Mouse (Mus musculus): ENCODE measurements around the gene Pex11b. TPM values are rescaled to one million over a fixed set of nuclear protein-coding genes. Genes with fewer than 3 reads are reported as not detected.

Gene Pex11b
- polyA plus RNA-seq, 1 experiment from 2014 or later: 67.0 TPM

DNA sequence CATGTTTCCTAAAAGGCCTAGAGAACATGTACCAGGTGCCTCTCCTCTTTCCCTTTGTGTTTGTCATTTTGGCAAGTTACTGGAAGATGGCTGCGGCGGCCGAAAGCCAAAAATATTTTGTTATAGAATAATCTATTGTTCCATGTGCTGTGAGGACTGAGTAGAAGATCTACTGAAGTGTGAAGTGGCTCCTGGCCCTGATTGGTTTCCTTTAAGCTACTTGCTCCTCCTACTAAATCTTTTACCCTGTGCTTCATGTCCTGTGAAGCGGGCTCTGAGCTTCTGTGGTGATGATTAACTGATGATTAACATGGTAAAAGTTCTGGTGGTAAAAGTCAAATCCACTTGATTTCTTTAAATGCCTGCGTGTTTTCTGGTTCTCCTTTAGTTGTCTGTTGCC lies 31.7 kb downstream of the Pex11b start:
- Histone ChIP-seq H3K4me1 (ENCODE audit: control insufficient read depth, insufficient read depth, low read length) (peaks cover 14% of the 10 kb centered on the region), H3K36me3 (ENCODE audit: control insufficient read depth, insufficient read depth, low read length) (no peaks in the 10 kb centered on the region), H3K9ac (ENCODE audit: low read depth, low read length) (no peak overlapping the region), H3K4me3 (ENCODE audit: low read depth, low read length) (no peak overlapping the region), H3K9me3 (replicated peaks; ENCODE audit: control insufficient read depth, low read length, poor library complexity, severe bottlenecking) (no peaks in the 10 kb centered on the region), H3K27me3 (ENCODE audit: control insufficient read depth, insufficient read depth, low read depth, low read length) (peaks cover 12% of the 10 kb centered on the region), H3K27ac (ENCODE audit: low read length) (no peak overlapping the region), H3K4me2 (ENCODE audit: low read length) (no peak overlapping the region)
- ATAC-seq: no peak
- 92% methylated on average over 5 of the region's 5 CpGs for WGBS

DNA sequence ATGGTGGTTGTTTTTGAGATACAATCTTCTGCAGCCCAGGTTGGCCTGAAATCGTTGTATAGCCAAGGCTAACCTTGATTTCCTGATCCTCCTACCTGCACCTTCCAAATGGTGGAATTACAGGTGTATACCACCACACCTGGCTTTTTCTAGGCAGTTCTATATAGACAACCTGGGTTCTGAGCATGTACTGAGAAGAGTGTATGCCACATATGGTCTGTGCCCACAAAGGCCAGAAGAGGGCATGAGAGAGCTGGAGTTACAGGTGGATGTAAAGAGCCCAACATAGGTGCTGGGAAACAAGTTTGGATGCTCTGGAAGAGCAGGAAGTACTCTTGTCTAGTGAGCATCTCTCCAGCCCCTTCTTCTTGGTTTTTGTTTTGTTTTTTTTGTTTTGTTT lies 32.1 kb downstream of the Pex11b start:
- ATAC-seq: no peak
- Histone ChIP-seq H3K9ac (ENCODE audit: low read depth, low read length) (no peak overlapping the region), H3K27ac (ENCODE audit: low read length) (no peak overlapping the region), H3K9me3 (replicated peaks; ENCODE audit: control insufficient read depth, low read length, poor library complexity, severe bottlenecking) (no peaks in the 10 kb centered on the region), H3K4me3 (ENCODE audit: low read depth, low read length) (no peak overlapping the region), H3K4me1 (ENCODE audit: control insufficient read depth, insufficient read depth, low read length) (peaks cover 14% of the 10 kb centered on the region), H3K36me3 (ENCODE audit: control insufficient read depth, insufficient read depth, low read length) (no peaks in the 10 kb centered on the region), H3K4me2 (ENCODE audit: low read length) (no peak overlapping the region), H3K27me3 (ENCODE audit: control insufficient read depth, insufficient read depth, low read depth, low read length) (peaks cover 12% of the 10 kb centered on the region)
- 56% methylated on average over 1 of the region's 1 CpGs for WGBS

DNA sequence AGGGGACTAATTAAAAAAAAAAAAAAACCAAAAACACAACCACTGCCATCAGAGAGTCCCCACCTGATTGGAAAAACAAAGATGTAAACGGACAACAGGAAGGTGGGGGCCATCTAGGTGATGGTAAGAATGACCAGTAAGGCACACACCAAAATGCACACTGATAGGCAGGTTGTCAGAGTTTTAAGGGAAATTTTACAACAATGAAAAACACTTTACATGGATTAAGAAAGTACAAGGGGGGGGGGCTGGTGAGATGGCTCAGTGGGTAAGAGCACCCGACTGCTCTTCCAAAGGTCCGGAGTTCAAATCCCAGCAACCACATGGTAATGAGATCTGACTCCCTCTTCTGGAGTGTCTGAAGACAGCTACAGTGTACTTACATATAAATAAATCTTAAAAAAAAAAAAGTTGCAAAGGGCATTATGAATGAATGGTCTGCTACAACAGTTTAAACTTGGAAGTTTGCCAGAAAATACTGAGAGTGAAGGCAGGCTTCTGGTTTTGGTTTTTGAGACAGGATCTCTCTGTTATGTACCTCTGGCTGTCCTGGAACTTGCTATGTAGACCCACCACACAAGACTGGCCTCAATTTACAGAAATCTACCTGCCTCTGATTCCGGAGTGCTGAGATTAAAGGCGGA lies 33.4 kb downstream of the Pex11b start:
- Histone ChIP-seq H3K27ac (ENCODE audit: low read length) (no peak overlapping the region), H3K36me3 (ENCODE audit: control insufficient read depth, insufficient read depth, low read length) (no peaks in the 10 kb centered on the region), H3K4me2 (ENCODE audit: low read length) (no peak overlapping the region), H3K9ac (ENCODE audit: low read depth, low read length) (no peak overlapping the region), H3K27me3 (ENCODE audit: control insufficient read depth, insufficient read depth, low read depth, low read length) (peaks cover 12% of the 10 kb centered on the region), H3K4me3 (ENCODE audit: low read depth, low read length) (no peak overlapping the region), H3K4me1 (ENCODE audit: control insufficient read depth, insufficient read depth, low read length) (peaks cover 7% of the 10 kb centered on the region), H3K9me3 (replicated peaks; ENCODE audit: control insufficient read depth, low read length, poor library complexity, severe bottlenecking) (no peaks in the 10 kb centered on the region)
- WGBS: 95% methylated on average over 5 of the region's 5 CpGs
- no peak for ATAC-seq

DNA sequence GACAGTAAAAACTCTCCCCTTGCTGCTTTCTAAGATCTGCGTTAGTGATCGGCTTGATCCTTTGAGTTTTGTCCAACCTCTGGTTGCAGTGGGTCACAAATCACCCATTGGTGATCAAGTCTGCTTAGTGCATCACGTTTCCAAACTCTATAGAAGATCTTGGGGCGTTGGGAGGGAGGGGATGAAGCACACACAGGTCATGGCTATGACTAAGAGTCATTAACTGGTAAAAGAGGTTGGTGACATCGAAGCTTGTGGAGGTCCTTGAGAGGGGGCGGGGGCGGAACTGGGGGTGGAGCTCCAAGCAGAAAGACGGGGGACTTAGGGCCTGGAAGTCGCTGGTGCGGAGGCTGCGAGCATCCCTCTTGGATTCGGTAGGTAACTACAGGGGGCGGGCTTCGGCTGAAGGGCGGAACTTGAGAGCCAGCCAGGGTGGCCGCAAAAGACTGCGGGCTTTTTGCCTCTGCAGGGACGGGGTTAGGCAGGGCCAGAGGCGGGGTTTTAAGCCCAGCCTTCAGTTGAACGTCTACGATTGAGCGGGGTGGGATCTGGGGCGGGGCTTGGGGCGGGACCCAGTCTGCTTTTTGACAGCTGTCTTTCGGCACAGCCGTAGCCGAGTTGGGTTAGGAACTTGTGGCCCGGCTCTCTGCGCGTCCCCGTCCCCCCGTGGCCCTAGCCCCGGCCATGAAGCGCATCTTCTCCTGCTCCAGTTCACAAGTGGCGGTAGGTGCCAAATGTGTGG lies 34.7 kb downstream of the Pex11b start, which contains the start of gene Ankrd35:
Ankrd35 (plus strand) TSS at position 405 of the 742 bp plus-strand sequence.
- Histone ChIP-seq H3K9ac (ENCODE audit: low read depth, low read length) (peak within 1 kb of the TSS; percentile 56), H3K27me3 (ENCODE audit: control insufficient read depth, insufficient read depth, low read depth, low read length) (peaks cover 12% of the 10 kb centered on the region), H3K36me3 (ENCODE audit: control insufficient read depth, insufficient read depth, low read length) (no peaks in the 10 kb centered on the region), H3K4me3 (ENCODE audit: low read depth, low read length) (peak within 1 kb of the TSS; percentile 51), H3K4me2 (ENCODE audit: low read length) (peak within 1 kb of the TSS; percentile 67), H3K4me1 (ENCODE audit: control insufficient read depth, insufficient read depth, low read length) (peaks cover 5% of the 10 kb centered on the region; the same call in 1 of the 2 replicates), H3K9me3 (replicated peaks; ENCODE audit: control insufficient read depth, low read length, poor library complexity, severe bottlenecking) (no peaks in the 10 kb centered on the region), H3K27ac (ENCODE audit: low read length) (no peak within 1 kb of the TSS)
- WGBS: 5% methylated on average over 34 of the region's 35 CpGs
- ATAC-seq: peak; percentile 92

GRCm38 (mm10) chr3:96671519-96671918 lies 36.3 kb downstream of the Pex11b start:
- Histone ChIP-seq H3K27ac (ENCODE audit: low read length) (no peak overlapping the region), H3K27me3 (ENCODE audit: control insufficient read depth, insufficient read depth, low read depth, low read length) (peaks cover 12% of the 10 kb centered on the region), H3K4me3 (ENCODE audit: low read depth, low read length) (no peak overlapping the region), H3K4me1 (ENCODE audit: control insufficient read depth, insufficient read depth, low read length) (peaks cover 5% of the 10 kb centered on the region; the same call in 1 of the 2 replicates), H3K36me3 (ENCODE audit: control insufficient read depth, insufficient read depth, low read length) (no peaks in the 10 kb centered on the region), H3K4me2 (ENCODE audit: low read length) (no peak overlapping the region), H3K9ac (ENCODE audit: low read depth, low read length) (no peak overlapping the region), H3K9me3 (replicated peaks; ENCODE audit: control insufficient read depth, low read length, poor library complexity, severe bottlenecking) (no peaks in the 10 kb centered on the region)
- ATAC-seq: no peak
- 94% methylated on average over 5 of the region's 5 CpGs for WGBS

DNA sequence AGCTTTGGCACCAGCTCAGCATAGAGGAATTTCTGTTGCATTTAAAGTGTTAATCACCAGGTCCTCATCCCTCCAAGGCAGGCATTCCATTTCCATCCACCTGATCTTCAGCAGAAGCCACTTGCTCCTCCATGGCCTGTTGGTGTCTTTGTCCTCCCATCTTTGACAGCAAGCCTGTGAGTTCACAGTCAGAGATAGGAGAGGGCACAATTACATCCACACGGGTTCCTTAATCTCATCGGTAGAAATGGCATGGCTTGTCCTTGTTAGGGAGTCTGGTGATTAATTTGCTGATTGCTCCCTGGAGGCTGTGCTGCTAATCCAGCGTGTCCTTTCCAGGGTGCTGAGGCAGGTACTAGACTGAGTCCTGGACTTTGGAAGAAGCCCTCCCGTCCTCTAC lies 38.3 kb downstream of the Pex11b start:
- no peak overlapping the region for H3K9ac ChIP-seq (ENCODE audit: low read depth, low read length)
- H3K36me3 ChIP-seq (ENCODE audit: control insufficient read depth, insufficient read depth, low read length): no peaks in the 10 kb centered on the region
- no peak for ATAC-seq
- H3K27me3 ChIP-seq (ENCODE audit: control insufficient read depth, insufficient read depth, low read depth, low read length): peaks cover 12% of the 10 kb centered on the region
- no peak overlapping the region for H3K27ac ChIP-seq (ENCODE audit: low read length)
- no peak overlapping the region for H3K4me2 ChIP-seq (ENCODE audit: low read length)
- no peak overlapping the region for H3K4me3 ChIP-seq (ENCODE audit: low read depth, low read length)
- 78% methylated on average over 4 of the region's 4 CpGs for WGBS
- H3K4me1 ChIP-seq (ENCODE audit: control insufficient read depth, insufficient read depth, low read length): peaks cover 5% of the 10 kb centered on the region; the same call in 1 of the 2 replicates
- H3K9me3 ChIP-seq (replicated peaks; ENCODE audit: control insufficient read depth, low read length, poor library complexity, severe bottlenecking): no peaks in the 10 kb centered on the region

DNA sequence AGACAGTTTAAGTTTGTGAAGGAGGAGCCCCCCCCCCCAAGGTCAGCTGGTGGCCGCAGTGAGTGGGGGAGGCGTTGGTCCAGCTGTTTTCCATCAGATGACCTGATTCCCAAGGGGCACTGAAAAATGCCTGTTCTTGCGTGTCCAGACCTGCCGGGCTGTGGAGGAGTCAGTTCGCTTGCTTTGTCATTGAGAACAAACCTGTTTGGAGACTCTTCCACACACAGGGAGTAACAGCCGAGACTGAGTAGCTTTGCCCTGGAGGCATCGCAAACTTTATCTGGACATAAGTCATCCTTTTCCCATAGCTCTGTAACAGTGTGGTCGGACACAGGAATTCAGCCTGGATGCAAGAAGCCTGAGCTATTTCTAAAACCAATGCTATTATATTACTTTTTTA lies 39.3 kb downstream of the Pex11b start:
- H3K9ac ChIP-seq (ENCODE audit: low read depth, low read length): no peak overlapping the region
- WGBS: 76% methylated on average over 8 of the region's 8 CpGs
- H3K4me2 ChIP-seq (ENCODE audit: low read length): no peak overlapping the region
- H3K36me3 ChIP-seq (ENCODE audit: control insufficient read depth, insufficient read depth, low read length): no peaks in the 10 kb centered on the region
- H3K9me3 ChIP-seq (replicated peaks; ENCODE audit: control insufficient read depth, low read length, poor library complexity, severe bottlenecking): no peaks in the 10 kb centered on the region
- no peak overlapping the region for H3K4me3 ChIP-seq (ENCODE audit: low read depth, low read length)
- no peak overlapping the region for H3K27ac ChIP-seq (ENCODE audit: low read length)
- H3K4me1 ChIP-seq (ENCODE audit: control insufficient read depth, insufficient read depth, low read length): peaks cover 5% of the 10 kb centered on the region; the same call in 1 of the 2 replicates
- H3K27me3 ChIP-seq (ENCODE audit: control insufficient read depth, insufficient read depth, low read depth, low read length): peaks cover 12% of the 10 kb centered on the region
- no peak for ATAC-seq

- Histone ChIP-seq H3K4me1 (ENCODE audit: control insufficient read depth, insufficient read depth, low read length) (peaks cover 9% of the 10 kb centered on the region; the same call in 1 of the 2 replicates), H3K27ac (ENCODE audit: low read length) (no peak overlapping the region), H3K36me3 (ENCODE audit: control insufficient read depth, insufficient read depth, low read length) (no peaks in the 10 kb centered on the region), H3K9ac (ENCODE audit: low read depth, low read length) (no peak overlapping the region), H3K9me3 (replicated peaks; ENCODE audit: control insufficient read depth, low read length, poor library complexity, severe bottlenecking) (no peaks in the 10 kb centered on the region), H3K27me3 (ENCODE audit: control insufficient read depth, insufficient read depth, low read depth, low read length) (peaks cover 12% of the 10 kb centered on the region), H3K4me3 (ENCODE audit: low read depth, low read length) (no peak overlapping the region), H3K4me2 (ENCODE audit: low read length) (no peak overlapping the region)
- ATAC-seq: no peak
- 80% methylated on average over 3 of the region's 3 CpGs for WGBS
Measured at GRCm38 (mm10) chr3:96675171-96675570, 40.0 kb downstream of the Pex11b start.

DNA sequence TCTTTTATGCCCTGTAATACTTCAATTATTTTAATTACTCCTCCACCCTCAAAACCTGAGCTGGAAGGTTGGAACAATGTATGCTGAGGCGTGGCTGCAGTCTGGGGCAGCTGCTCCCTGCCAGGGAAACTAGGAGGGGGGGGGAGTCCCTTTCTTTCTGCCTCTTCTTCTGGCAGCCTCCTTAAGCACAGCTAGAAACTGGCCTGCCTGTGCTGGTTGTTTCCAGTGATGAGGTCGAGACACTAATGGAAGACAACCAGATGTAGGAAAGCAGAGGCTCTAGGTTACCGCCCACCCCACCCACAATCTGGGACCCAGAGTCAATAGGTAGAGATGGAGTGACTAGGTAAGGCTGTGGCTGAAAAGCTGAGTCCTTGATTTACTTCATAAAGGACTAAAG lies 40.5 kb downstream of the Pex11b start:
- H3K4me3 ChIP-seq (ENCODE audit: low read depth, low read length): no peak overlapping the region
- H3K27ac ChIP-seq (ENCODE audit: low read length): no peak overlapping the region
- ATAC-seq: no peak
- H3K4me2 ChIP-seq (ENCODE audit: low read length): no peak overlapping the region
- H3K9ac ChIP-seq (ENCODE audit: low read depth, low read length): no peak overlapping the region
- H3K36me3 ChIP-seq (ENCODE audit: control insufficient read depth, insufficient read depth, low read length): no peaks in the 10 kb centered on the region
- 30% methylated on average over 3 of the region's 3 CpGs for WGBS
- H3K27me3 ChIP-seq (ENCODE audit: control insufficient read depth, insufficient read depth, low read depth, low read length): peaks cover 10% of the 10 kb centered on the region
- H3K9me3 ChIP-seq (replicated peaks; ENCODE audit: control insufficient read depth, low read length, poor library complexity, severe bottlenecking): no peaks in the 10 kb centered on the region
- H3K4me1 ChIP-seq (ENCODE audit: control insufficient read depth, insufficient read depth, low read length): peaks cover 6% of the 10 kb centered on the region; the same call in 1 of the 2 replicates

Measured in midbrain, embryonic 16.5 days (tissue).